Mouse (Mus musculus): ENCODE data around the gene Bri3bp. TPM values are rescaled to one million over a fixed set of nuclear protein-coding genes. Genes with fewer than 3 reads are reported as not detected.
"Not testable (repeated sequence)": the region's sequence is repeated elsewhere in the genome, so short reads cannot be mapped to it uniquely, and the experiment has no call there.

The Bri3bp gene
- polyA plus RNA-seq, 1 experiment: 34.8 TPM

GRCm38 (mm10) chr5:125425698-125426276 is 15.6 kb upstream of the Bri3bp start:
- TF ChIP-seq POLR2A (IDR thresholded peaks at IDR 0.05; ENCODE audit: extremely low read depth, insufficient read depth, low read length) (no peak), CTCF (IDR thresholded peaks at IDR 0.05; ENCODE audit: extremely low read depth, insufficient read depth, low read length) (no peak)
- H3K4me3 ChIP-seq (ENCODE audit: insufficient read depth, low read length): no peak overlapping the region
- H3K4me1 ChIP-seq (ENCODE audit: control insufficient read depth, insufficient read depth, low read length): no peaks in the 10 kb centered on the region
- no peak overlapping the region for H3K27ac ChIP-seq (ENCODE audit: insufficient read depth, low read length)

- Histone ChIP-seq H3K27ac (ENCODE audit: insufficient read depth, low read length) (no peak overlapping the region), H3K4me1 (ENCODE audit: control insufficient read depth, insufficient read depth, low read length) (no peaks in the 10 kb centered on the region), H3K4me3 (ENCODE audit: insufficient read depth, low read length) (no peak overlapping the region)
- TF ChIP-seq CTCF (IDR thresholded peaks at IDR 0.05; ENCODE audit: extremely low read depth, insufficient read depth, low read length): no peak
- TF ChIP-seq POLR2A (IDR thresholded peaks at IDR 0.05; ENCODE audit: extremely low read depth, insufficient read depth, low read length): no peak
Observed at GRCm38 (mm10) chr5:125426343-125426742, 15.0 kb upstream of the Bri3bp start.

GRCm38 (mm10) chr5:125432324-125432723 is 9.0 kb upstream of the Bri3bp start:
- H3K27ac ChIP-seq (ENCODE audit: insufficient read depth, low read length); H3K4me1 ChIP-seq (ENCODE audit: control insufficient read depth, insufficient read depth, low read length); H3K4me3 ChIP-seq (ENCODE audit: insufficient read depth, low read length): not testable (repeated sequence)

GRCm38 (mm10) chr5:125433793-125434337 is 7.5 kb upstream of the Bri3bp start, which contains the start of gene Dhx37:
Gene Dhx37, minus strand, starts transcription at chr5:125434121.
- Histone ChIP-seq H3K4me1 (ENCODE audit: control insufficient read depth, insufficient read depth, low read length) (peaks cover 3% of the 10 kb centered on the region), H3K27ac (ENCODE audit: insufficient read depth, low read length) (no peak within 1 kb of the TSS), H3K4me3 (ENCODE audit: insufficient read depth, low read length) (peak within 1 kb of the TSS; percentile 55)
- TF ChIP-seq CTCF (IDR thresholded peaks at IDR 0.05; ENCODE audit: extremely low read depth, insufficient read depth, low read length) (no peak), POLR2A (IDR thresholded peaks at IDR 0.05; ENCODE audit: extremely low read depth, insufficient read depth, low read length) (peak; percentile 68)

GRCm38 (mm10) chr5:125434347-125434746 is 7.0 kb upstream of the Bri3bp start:
- not testable (repeated sequence) for H3K4me3 ChIP-seq (ENCODE audit: insufficient read depth, low read length); H3K27ac ChIP-seq (ENCODE audit: insufficient read depth, low read length); H3K4me1 ChIP-seq (ENCODE audit: control insufficient read depth, insufficient read depth, low read length)

GRCm38 (mm10) chr5:125440583-125441233 is 660 bp upstream of the Bri3bp start:
- peak overlapping the region; percentile 44 for H3K4me3 ChIP-seq (ENCODE audit: insufficient read depth, low read length)
- H3K4me1 ChIP-seq (ENCODE audit: control insufficient read depth, insufficient read depth, low read length): peaks cover 2% of the 10 kb centered on the region; the same call in 1 of the 2 replicates
- TF ChIP-seq CTCF (IDR thresholded peaks at IDR 0.05; ENCODE audit: extremely low read depth, insufficient read depth, low read length) (no peak), POLR2A (IDR thresholded peaks at IDR 0.05; ENCODE audit: extremely low read depth, insufficient read depth, low read length) (no peak)
- no peak overlapping the region for H3K27ac ChIP-seq (ENCODE audit: insufficient read depth, low read length)

- H3K4me1 ChIP-seq (ENCODE audit: control insufficient read depth, insufficient read depth, low read length): peaks cover 4% of the 10 kb centered on the region; the same call in 1 of the 2 replicates
- H3K4me3 ChIP-seq (ENCODE audit: insufficient read depth, low read length): peak overlapping the region; percentile 44
- H3K27ac ChIP-seq (ENCODE audit: insufficient read depth, low read length): no peak overlapping the region
- no peak for TF ChIP-seq CTCF (IDR thresholded peaks at IDR 0.05; ENCODE audit: extremely low read depth, insufficient read depth, low read length)
- TF ChIP-seq POLR2A (IDR thresholded peaks at IDR 0.05; ENCODE audit: extremely low read depth, insufficient read depth, low read length): no peak
Observed at GRCm38 (mm10) chr5:125442136-125442995, 998 bp downstream of the Bri3bp start.

GRCm38 (mm10) chr5:125443335-125443734 is 2.0 kb downstream of the Bri3bp start:
- no peak for TF ChIP-seq CTCF (IDR thresholded peaks at IDR 0.05; ENCODE audit: extremely low read depth, insufficient read depth, low read length)
- TF ChIP-seq POLR2A (IDR thresholded peaks at IDR 0.05; ENCODE audit: extremely low read depth, insufficient read depth, low read length): no peak
- Histone ChIP-seq H3K4me3 (ENCODE audit: insufficient read depth, low read length) (no peak overlapping the region), H3K4me1 (ENCODE audit: control insufficient read depth, insufficient read depth, low read length) (peaks cover 4% of the 10 kb centered on the region; the same call in 1 of the 2 replicates), H3K27ac (ENCODE audit: insufficient read depth, low read length) (no peak overlapping the region)

- no peak overlapping the region for H3K4me3 ChIP-seq (ENCODE audit: insufficient read depth, low read length)
- no peak overlapping the region for H3K27ac ChIP-seq (ENCODE audit: insufficient read depth, low read length)
- H3K4me1 ChIP-seq (ENCODE audit: control insufficient read depth, insufficient read depth, low read length): peaks cover 5% of the 10 kb centered on the region; the same call in 1 of the 2 replicates
- no peak for TF ChIP-seq POLR2A (IDR thresholded peaks at IDR 0.05; ENCODE audit: extremely low read depth, insufficient read depth, low read length)
- no peak for TF ChIP-seq CTCF (IDR thresholded peaks at IDR 0.05; ENCODE audit: extremely low read depth, insufficient read depth, low read length)
Observed at GRCm38 (mm10) chr5:125443915-125444314, 2.5 kb downstream of the Bri3bp start.

Data from cortical plate, adult 2 months (tissue).